Mouse (Mus musculus) gastrocnemius, postnatal 14 days (tissue): ENCODE results near the gene Slc2a1. TPM values are rescaled to one million over a fixed set of nuclear protein-coding genes. Genes with fewer than 3 reads are reported as not detected.

Experiments
- DNase-seq: peaks from one replicate; pipeline ENCODE4 v3.0.0; 2021; ENCODE audit warnings: mixed read lengths
- intact Hi-C: fragments of 180-260 bp; cut with DNase I; formaldehyde crosslinking; loops from one replicate; pipeline ENCODE4 v1.15.1; 2025; ENCODE audit warnings: low total_unique reads
- microRNA-seq, 2 experiments: library from miRNA; unstranded; fragments of <30 nt; microRNA quantifications; one replicate each; pipeline ENCODE4 v1.2.0; 2021
- total RNA-seq, 2 experiments: library from RNA; stranded (reverse); gene quantifications; 2 replicates each; pipeline ENCODE4 v1.2.3; 2021

The Slc2a1 gene
- total RNA-seq, 2 experiments from 2014 or later, result 4.8 to 6.6 TPM

- intact Hi-C loops, result no loop called here
- DNase-seq, result no peak
Measured at GRCm38 (mm10) chr4:119162990-119163389, 54.5 kb downstream of the Slc2a1 start.

GRCm38 (mm10) chr4:119165916-119166315 lies 57.4 kb downstream of the Slc2a1 start:
- intact Hi-C loops, result loop anchor here (2.0 to 5.0 kb wide), 2 partner anchors 41 to 161 kb away; no protein-coding TSS in a partner anchor
- DNase-seq, result no peak

GRCm38 (mm10) chr4:119167068-119167467 lies 58.6 kb downstream of the Slc2a1 start:
- intact Hi-C loops, result loop anchor here (2.0 to 5.0 kb wide), 2 partner anchors 40 to 162 kb away; no protein-coding TSS in a partner anchor

GRCm38 (mm10) chr4:119167663-119168062 lies 59.2 kb downstream of the Slc2a1 start:
- peak; percentile 73 for DNase-seq
- intact Hi-C loops, result loop anchor here (2.0 to 5.0 kb wide), 2 partner anchors 40 to 163 kb away; no protein-coding TSS in a partner anchor

More at GRCm38 (mm10) chr4:119167068-119167467, 58.6 kb downstream of the Slc2a1 start:
- DNase-seq, result no peak

DNA sequence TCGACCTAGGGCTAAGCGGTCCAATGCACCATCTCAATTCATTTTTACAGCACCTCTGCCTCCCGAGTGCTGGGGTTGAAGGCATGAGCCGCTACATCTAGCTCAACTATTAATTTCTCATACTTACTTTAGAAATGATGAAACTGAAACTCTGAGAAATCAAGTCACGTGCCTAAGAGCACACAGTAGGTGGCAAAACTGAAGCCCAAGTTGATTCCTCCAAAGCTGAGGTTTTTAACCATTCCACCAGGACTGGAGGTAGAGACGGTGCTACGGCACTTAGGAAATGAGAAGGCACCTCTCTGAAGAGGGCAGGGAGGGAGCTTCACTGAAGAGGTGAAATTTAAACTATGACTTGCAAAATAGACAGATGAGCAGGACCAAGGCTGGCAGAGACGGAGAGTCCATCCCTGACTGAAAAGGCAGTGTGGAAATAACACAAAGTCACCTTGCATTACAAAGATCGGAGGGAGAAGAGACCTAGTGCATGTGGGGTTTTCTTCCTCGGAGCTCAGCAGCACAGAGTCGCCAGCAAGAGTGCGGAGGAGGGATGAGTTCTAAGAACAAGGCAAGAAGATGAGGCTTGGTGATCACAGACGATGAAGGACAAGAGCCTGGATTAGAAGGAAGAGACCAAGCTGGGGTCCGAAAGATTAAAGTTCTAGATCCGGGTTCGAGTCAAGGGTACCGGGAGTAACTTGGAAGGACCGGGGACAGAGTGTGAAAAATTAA lies 64.6 kb downstream of the Slc2a1 start:
- no peak for DNase-seq
- intact Hi-C loops, result no loop called here

DNA sequence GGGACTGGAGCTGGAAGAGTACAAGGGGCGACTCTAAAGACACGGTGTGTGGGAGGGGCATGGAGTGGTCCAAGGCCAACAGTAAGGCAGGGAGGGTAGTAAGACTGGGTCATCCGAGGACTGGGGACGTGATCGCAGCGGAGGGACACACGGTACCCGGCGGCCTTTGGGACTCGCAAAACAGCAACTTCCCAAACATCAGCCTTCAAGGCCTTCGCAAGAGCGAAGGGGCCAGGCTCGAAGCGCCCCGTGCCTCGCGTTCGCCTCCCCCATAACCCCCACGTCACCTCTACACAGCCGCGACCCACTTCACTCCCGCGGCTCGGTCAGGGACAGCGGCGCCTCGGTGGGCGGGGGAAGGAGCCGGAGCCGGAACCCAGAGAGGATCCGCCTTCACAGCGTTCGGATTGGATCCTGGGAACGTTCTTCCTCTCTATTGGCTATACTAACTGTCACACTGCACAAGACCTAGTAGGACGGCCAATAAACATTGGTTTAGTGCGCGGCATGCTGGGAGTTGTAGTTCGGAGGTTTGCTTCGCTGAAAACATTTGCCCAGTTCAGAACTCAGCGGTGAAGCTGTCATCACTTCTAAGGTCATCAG lies 65.4 kb downstream of the Slc2a1 start, which contains the start of gene Zfp691:
TSS of gene Zfp691 (minus strand) at position 345 of the 603 bp plus-strand sequence.
- DNase-seq, result peak; percentile 93
- intact Hi-C loops, result no loop called here

- DNase-seq, result no peak
- intact Hi-C loops, result no loop called here
Measured at GRCm38 (mm10) chr4:119177702-119178101, 69.2 kb downstream of the Slc2a1 start.

- no peak for DNase-seq
- intact Hi-C loops, result no loop called here
Measured at GRCm38 (mm10) chr4:119178331-119178730, 69.8 kb downstream of the Slc2a1 start.

- intact Hi-C loops, result no loop called here
- no peak for DNase-seq
Measured at GRCm38 (mm10) chr4:119180133-119180707, 71.7 kb downstream of the Slc2a1 start.

- intact Hi-C loops, result no loop called here
- no peak for DNase-seq
Measured at GRCm38 (mm10) chr4:119181456-119181855, 72.9 kb downstream of the Slc2a1 start.

GRCm38 (mm10) chr4:119183525-119183924 lies 75.0 kb downstream of the Slc2a1 start:
- intact Hi-C loops, result no loop called here
- DNase-seq, result no peak

DNA sequence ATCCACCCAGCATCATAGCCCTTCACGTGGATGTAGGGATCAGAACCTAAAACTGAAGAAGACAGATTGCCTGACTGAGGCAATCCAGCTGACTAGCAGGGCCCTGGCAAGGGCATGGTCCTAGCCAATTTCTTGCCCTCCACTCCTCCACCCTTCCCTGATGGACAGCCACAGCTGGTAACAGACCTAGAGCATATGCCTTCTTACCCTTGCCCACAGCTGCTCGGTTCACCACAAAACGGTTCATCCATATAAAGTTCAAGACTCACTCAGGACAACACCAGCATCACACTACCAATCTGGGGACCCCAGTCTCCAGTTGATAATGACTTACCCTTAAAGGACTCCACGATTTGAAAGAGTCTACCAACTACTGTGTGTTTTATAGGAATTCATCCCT lies 77.3 kb downstream of the Slc2a1 start:
- intact Hi-C loops, result no loop called here
- DNase-seq, result no peak

Small RNA genes lying within 50 kb of the gene (microRNA-seq; reads per million reads assigned to microRNA genes)
- gene Mir1957a, result 0 reads per million in 2 experiments

Other genes with a start within 250 kb of the Slc2a1 start
- gene Olfr1331, start 244.1 kb upstream of the Slc2a1 start, total RNA-seq, result not detected
- gene Olfr1330, start 220.1 kb upstream of the Slc2a1 start, total RNA-seq, result not detected
- not detected for gene Olfr1329, start 191.2 kb upstream of the Slc2a1 start, total RNA-seq
- not detected for gene Olfr1328, start 170.1 kb upstream of the Slc2a1 start, total RNA-seq
- under 1 TPM; 0.23 to 0.73 TPM for gene Lao1, start 147.1 kb upstream of the Slc2a1 start, total RNA-seq
- 10 to 100 TPM in 1 of 2 experiments, 1 to 10 TPM in 1; 9.3 to 13.5 TPM for gene Zfp691, start 65.5 kb downstream of the Slc2a1 start, total RNA-seq
- gene Ermap, start 81.3 kb downstream of the Slc2a1 start, total RNA-seq, result under 1 TPM in 1 of 2 experiments, not detected in 1; 0.13 TPM
- 10 to 100 TPM; 24.7 to 26.0 TPM for gene Svbp, start 86.6 kb downstream of the Slc2a1 start, total RNA-seq
- gene Tmem269, start 109.5 kb downstream of the Slc2a1 start, total RNA-seq, result not detected
- 10 to 100 TPM; 17.8 to 20.7 TPM for gene AU022252, start 124.0 kb downstream of the Slc2a1 start, total RNA-seq
- 10 to 100 TPM; 17.4 to 18.2 TPM for gene P3h1, start 124.2 kb downstream of the Slc2a1 start, total RNA-seq
- gene Cldn19, start 146.7 kb downstream of the Slc2a1 start, total RNA-seq, result 10 to 100 TPM in 1 of 2 experiments, 1 to 10 TPM in 1; 6.2 to 16.8 TPM
- 100 to 1,000 TPM; 494 to 519 TPM for gene Ybx1, start 185.9 kb downstream of the Slc2a1 start, total RNA-seq
- 10 to 100 TPM in 1 of 2 experiments, 1 to 10 TPM in 1; 9.9 to 10.4 TPM for gene Ppih, start 211.8 kb downstream of the Slc2a1 start, total RNA-seq